Mouse (Mus musculus) ES-E14 (cell line): Measurements from ENCODE around the gene Abi3. TPM values are rescaled to one million over a fixed set of nuclear protein-coding genes. Genes with fewer than 3 reads are reported as not detected.

Experiments used
- DNase-seq: peaks from one replicate; pipeline ENCODE4 v3.0.0-alpha.2; 2013; ENCODE audit warnings: low read depth, low spot score
- H3K27ac ChIP-seq: 2 replicates; pipeline ENCODE4 v1.5.1; 2012; ENCODE audit warnings: low read depth, mild to moderate bottlenecking, low read length, moderate library complexity, mixed read lengths; ENCODE audit not compliant: poor library complexity, insufficient read depth, severe bottlenecking
- H3K36me3 ChIP-seq: 2 replicates; pipeline ENCODE4 v1.6.1; 2012; ENCODE audit warnings: mild to moderate bottlenecking, low read length, moderate library complexity, mixed read lengths; ENCODE audit not compliant: control insufficient read depth, poor library complexity, insufficient read depth, severe bottlenecking
- H3K4me1 ChIP-seq, 2 experiments: fragments of 150-350 bp in 1 of 2; sonication (generic) in 1 of 2; 2 replicates each; pipeline ENCODE4 v1.6.1; 2012; ENCODE audit warnings: low read length in 2 of 2, mild to moderate bottlenecking in 1 of 2, mixed read lengths in 1 of 2; ENCODE audit not compliant: control insufficient read depth in 2 of 2, insufficient read depth in 2 of 2, poor library complexity in 1 of 2
- H3K4me3 ChIP-seq, 2 experiments: fragments of 150-350 bp in 1 of 2; sonication (generic) in 1 of 2; 2 replicates each; pipeline ENCODE4 v1.5.1; 2012; ENCODE audit warnings: low read length in 2 of 2, low read depth in 1 of 2, mild to moderate bottlenecking in 1 of 2, mixed read lengths in 1 of 2; ENCODE audit not compliant: insufficient read depth in 1 of 2, poor library complexity in 1 of 2, severe bottlenecking in 1 of 2
- H3K9ac ChIP-seq: 2 replicates; pipeline ENCODE4 v1.6.1; 2012; ENCODE audit warnings: low read depth, mild to moderate bottlenecking, low read length, mixed read lengths; ENCODE audit not compliant: poor library complexity, insufficient read depth, severe bottlenecking
- H3K9me3 ChIP-seq: fragments of 150-350 bp; sonication (generic); 2 replicates; pipeline ENCODE4 v1.6.1; 2012; ENCODE audit warnings: low read depth, mild to moderate bottlenecking, low read length; ENCODE audit not compliant: control insufficient read depth, insufficient read depth
- CHD2 ChIP-seq: IDR thresholded peaks from 2 replicates; pipeline ENCODE4 v1.6.1; 2014; ENCODE audit warnings: mild to moderate bottlenecking, low read depth, low read length, inconsistent platforms
- HCFC1 ChIP-seq: IDR thresholded peaks from 2 replicates; pipeline ENCODE4 v1.6.1; 2012; ENCODE audit warnings: low read length, inconsistent platforms, borderline replicate concordance; ENCODE audit not compliant: insufficient read depth
- MAFK ChIP-seq: IDR thresholded peaks from 2 replicates; pipeline ENCODE4 v1.6.1; 2014; ENCODE audit warnings: mild to moderate bottlenecking, low read depth, low read length, inconsistent platforms; ENCODE audit not compliant: insufficient read depth
- ZC3H11A ChIP-seq: IDR thresholded peaks from 2 replicates; pipeline ENCODE4 v1.6.1; 2012; ENCODE audit warnings: low read depth, mild to moderate bottlenecking, inconsistent platforms, low read length, borderline replicate concordance
- ZNF384 ChIP-seq: IDR thresholded peaks from 2 replicates; pipeline ENCODE4 v1.6.1; 2012; ENCODE audit warnings: low read depth, low read length, inconsistent platforms
- in situ Hi-C, 2 experiments: fragments of 600-800 bp; cut with MboI; formaldehyde crosslinking; loops; one replicate each; pipeline ENCODE4 v1.15.1; 2025; ENCODE audit warnings: low sequenced_read_pairs in 2 of 2, inconsistent platforms in 1 of 2; ENCODE audit not compliant: unreplicated experiment in 2 of 2
- total RNA-seq: library from RNA; depleted of rRNA; stranded (reverse); fragments of 300-350 nt; gene quantifications from 2 replicates; pipeline ENCODE4 v1.2.3, GENCODE M21; 2012

Gene Abi3
- total RNA-seq, 1 experiment, result 1.3 TPM

- TF ChIP-seq ZNF384, result no peak
- no peak for TF ChIP-seq ZC3H11A
- TF ChIP-seq CHD2, result no peak
- TF ChIP-seq MAFK, result no peak
- TF ChIP-seq HCFC1, result no peak
- Histone ChIP-seq H3K9ac (no peak overlapping the region), H3K4me3 (no peak overlapping the region), H3K36me3 (no peaks in the 10 kb centered on the region), H3K27ac (no peak overlapping the region), H3K4me1 (peaks cover 0 to 1% of the 10 kb centered on the region in 2 experiments; a peak in 1 of 4 replicates), H3K9me3 (no peaks in the 10 kb centered on the region)
- in situ Hi-C loops, result no loop called here
- DNase-seq, result no peak
Measured at GRCm38 (mm10) chr11:95792950-95793509, 49.2 kb downstream of the Abi3 start.

GRCm38 (mm10) chr11:95791787-95792186 lies 50.5 kb downstream of the Abi3 start:
- Histone ChIP-seq H3K36me3 (no peaks in the 10 kb centered on the region), H3K9me3 (no peaks in the 10 kb centered on the region), H3K4me3 (no peak overlapping the region), H3K27ac (no peak overlapping the region), H3K4me1 (peaks cover 0 to 1% of the 10 kb centered on the region in 2 experiments; a peak in 1 of 4 replicates), H3K9ac (no peak overlapping the region)
- TF ChIP-seq CHD2 (no peak), MAFK (no peak), ZNF384 (no peak), ZC3H11A (no peak), HCFC1 (no peak)
- in situ Hi-C loops, result no loop called here
- DNase-seq, result no peak

GRCm38 (mm10) chr11:95789451-95789891 lies 52.8 kb downstream of the Abi3 start:
- no peaks in the 10 kb centered on the region for H3K36me3 ChIP-seq
- DNase-seq, result no peak
- no peak overlapping the region for H3K4me3 ChIP-seq
- no peaks in the 10 kb centered on the region for H3K9me3 ChIP-seq
- H3K9ac ChIP-seq, result no peak overlapping the region
- in situ Hi-C loops, result no loop called here
- no peak overlapping the region for H3K27ac ChIP-seq
- TF ChIP-seq CHD2 (no peak), MAFK (no peak), ZC3H11A (no peak), ZNF384 (no peak), HCFC1 (no peak)
- peaks cover 0 to 1% of the 10 kb centered on the region in 2 experiments; a peak in 1 of 4 replicates for H3K4me1 ChIP-seq

DNA sequence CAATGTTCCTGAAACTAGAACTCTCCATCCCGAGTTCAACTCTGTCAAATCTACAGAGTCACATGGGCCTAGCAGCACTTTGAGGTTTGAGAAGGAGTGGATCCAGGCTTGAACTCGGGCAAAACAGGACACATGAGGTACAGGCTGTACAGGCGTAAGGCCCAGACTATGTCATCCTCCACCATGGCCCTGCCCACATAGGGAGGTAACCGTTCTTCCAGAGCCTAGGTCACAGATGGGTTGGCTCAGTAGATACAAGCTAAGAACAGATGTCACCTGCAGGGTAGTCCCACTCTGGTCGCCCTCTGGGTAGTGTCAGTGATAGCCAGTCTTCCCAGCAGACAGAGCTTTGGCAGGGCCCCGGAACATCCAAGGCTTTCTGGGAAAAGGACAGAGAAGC lies 55.8 kb downstream of the Abi3 start:
- in situ Hi-C loops, result no loop called here
- H3K9me3 ChIP-seq, result no peaks in the 10 kb centered on the region
- no peaks in the 10 kb centered on the region for H3K36me3 ChIP-seq
- H3K9ac ChIP-seq, result no peak overlapping the region
- H3K27ac ChIP-seq, result no peak overlapping the region
- no peak for DNase-seq
- no peak overlapping the region for H3K4me3 ChIP-seq
- H3K4me1 ChIP-seq, result peaks cover 0 to 4% of the 10 kb centered on the region in 2 experiments; a peak in 2 of 4 replicates
- TF ChIP-seq MAFK (no peak), HCFC1 (no peak), ZC3H11A (no peak), CHD2 (no peak), ZNF384 (no peak)

DNA sequence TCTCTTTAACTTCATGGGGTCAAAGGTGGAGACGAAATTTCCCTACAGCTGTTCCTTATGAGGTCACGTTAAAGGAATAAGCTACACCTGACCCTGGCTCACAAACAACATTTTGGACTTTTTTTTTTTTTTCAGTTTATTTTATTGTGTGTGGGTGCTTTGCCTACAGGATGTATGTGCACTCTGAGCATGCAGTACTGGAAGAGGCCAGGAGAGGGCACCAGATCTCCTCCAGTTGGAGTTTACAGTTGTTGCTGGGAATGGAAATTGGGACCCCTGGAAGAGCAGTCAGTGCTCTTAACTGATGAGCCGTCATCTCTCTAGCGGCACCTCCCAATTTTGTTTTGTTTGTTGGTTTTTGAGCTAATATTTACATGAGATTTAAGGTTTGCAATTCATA lies 56.6 kb downstream of the Abi3 start:
- Histone ChIP-seq H3K36me3 (no peaks in the 10 kb centered on the region), H3K9ac (no peak overlapping the region)
- DNase-seq, result peak; percentile 80

More for the DNA sequence above, 56.6 kb downstream of the Abi3 start:
- Histone ChIP-seq H3K4me3 (no peak overlapping the region), H3K4me1 (peaks cover 0 to 4% of the 10 kb centered on the region in 2 experiments; a peak in 3 of 4 replicates), H3K27ac (no peak overlapping the region), H3K9me3 (no peaks in the 10 kb centered on the region)
- in situ Hi-C loops, result no loop called here
- peak; percentile 63; the same call in 1 of the 2 replicates for TF ChIP-seq ZC3H11A
- TF ChIP-seq MAFK, result no peak
- no peak for TF ChIP-seq CHD2
- 0 out of 2 replicates have a peak, but pooled peaks have one; percentile 37 for TF ChIP-seq HCFC1
- peak; percentile 90 for TF ChIP-seq ZNF384
